Mouse (Mus musculus) mouse trophoblast stem cell (cell line): ENCODE results near the gene 1190002N15Rik.

Experiments
- in situ Hi-C, 2 experiments: fragments of 300-500 bp; cut with MseI, MboI; formaldehyde crosslinking; loops; 2 replicates in 1 of 2; 3 replicates in 1 of 2; pipeline ENCODE4 v1.15.1; 2025

Gene 1190002N15Rik

DNA sequence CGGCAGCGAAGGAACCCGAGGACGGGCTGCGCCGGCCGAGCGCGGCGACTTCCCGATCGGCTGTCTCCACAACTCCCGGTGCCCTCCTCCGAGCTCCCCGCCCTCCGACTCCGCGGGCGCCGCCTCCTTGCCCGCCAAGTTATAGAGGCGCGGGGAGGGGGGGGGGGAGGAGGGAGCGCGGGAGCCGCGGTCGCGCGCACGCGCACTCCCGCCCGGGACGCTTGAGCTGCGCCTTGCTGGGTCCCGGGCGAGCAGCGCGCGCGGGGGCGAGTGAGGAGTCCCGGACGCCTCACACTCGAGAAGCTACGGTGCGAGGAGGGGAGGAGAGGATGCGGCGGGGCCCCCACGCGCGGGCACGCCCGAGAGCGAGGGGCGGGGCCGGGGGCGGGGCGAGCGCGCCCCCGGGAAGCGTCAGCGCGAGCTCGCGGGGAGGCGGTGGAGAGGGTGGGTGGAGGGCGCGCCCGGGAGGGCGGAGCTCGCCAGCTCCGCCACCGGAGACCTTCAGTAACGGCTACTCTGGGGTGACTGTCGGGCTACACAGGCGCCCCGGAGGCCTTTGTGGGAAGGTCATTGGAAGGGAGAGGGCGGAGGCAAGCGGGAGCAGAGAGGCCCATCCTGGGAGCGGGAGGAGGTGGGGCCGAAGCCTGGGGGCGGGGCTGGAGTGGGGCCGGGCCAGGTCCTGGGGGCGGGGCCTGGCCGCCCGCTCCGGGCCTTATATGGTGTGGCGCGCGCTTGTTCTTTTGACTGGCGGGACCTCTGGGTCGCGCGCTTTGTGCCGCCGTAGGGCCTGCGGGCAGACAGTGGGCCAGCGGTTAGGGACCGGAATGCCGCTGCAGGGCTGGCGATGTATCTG lies at the start of gene 1190002N15Rik:
Gene 1190002N15Rik (minus strand): TSS at position 112 of the 853 bp plus-strand sequence.
- in situ Hi-C loops: no loop called here

DNA sequence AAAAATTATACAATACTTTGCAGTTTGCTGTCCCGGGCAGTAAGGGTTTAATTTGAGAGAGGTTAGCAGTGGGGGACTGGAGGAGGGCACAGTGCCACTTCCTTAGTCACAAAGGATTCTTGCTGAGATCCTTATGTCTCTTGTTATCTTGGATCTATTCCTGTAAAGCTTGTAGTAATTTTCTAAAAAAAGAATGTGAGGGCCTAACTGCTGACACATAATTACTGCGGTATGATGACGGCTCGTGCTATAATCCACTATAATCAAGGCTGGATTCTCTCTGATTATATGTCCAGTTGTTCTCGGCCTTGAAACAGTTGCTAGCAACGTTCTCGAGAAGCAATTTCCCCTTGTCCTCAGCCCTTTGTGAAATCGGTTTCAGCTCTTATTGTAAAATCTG lies 44.4 kb upstream of the 1190002N15Rik start:
- in situ Hi-C loops: no loop called here

- in situ Hi-C loops: no loop called here
Measured at GRCm38 (mm10) chr9:94581661-94582060, 43.8 kb upstream of the 1190002N15Rik start.

DNA sequence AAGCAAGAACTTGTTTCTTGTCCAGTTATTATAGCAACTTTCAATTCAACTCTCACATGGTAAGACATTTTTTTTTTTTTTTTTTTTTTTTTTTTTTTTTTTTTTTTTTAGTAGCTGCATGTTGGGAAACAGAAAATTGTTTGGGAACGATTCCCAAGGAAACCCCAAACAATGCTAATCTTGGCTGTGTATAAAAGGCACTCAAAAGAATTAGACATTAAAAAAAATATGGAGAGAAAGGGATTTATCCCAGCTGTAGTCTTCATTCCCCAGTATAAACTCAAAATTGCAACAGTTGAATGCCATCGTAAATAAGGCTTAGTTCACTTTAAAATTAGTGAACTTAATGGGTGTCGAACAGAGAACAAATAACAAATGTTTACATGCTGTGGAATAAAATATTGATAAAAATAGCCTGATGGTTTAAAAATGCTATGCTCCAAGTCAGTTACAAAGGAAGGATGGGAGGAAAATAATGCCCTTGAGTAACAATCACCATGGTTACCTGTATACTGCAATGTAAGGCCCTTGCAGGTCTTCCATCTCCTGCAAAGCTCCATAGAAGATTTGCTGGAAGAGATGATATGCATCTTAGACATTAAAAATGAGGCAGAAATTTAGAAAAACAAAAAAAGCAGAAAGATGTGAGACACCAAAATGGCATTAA lies 42.3 kb upstream of the 1190002N15Rik start:
- in situ Hi-C loops: no loop called here

- in situ Hi-C loops: no loop called here
Measured at GRCm38 (mm10) chr9:94571802-94572201, 33.9 kb upstream of the 1190002N15Rik start.

DNA sequence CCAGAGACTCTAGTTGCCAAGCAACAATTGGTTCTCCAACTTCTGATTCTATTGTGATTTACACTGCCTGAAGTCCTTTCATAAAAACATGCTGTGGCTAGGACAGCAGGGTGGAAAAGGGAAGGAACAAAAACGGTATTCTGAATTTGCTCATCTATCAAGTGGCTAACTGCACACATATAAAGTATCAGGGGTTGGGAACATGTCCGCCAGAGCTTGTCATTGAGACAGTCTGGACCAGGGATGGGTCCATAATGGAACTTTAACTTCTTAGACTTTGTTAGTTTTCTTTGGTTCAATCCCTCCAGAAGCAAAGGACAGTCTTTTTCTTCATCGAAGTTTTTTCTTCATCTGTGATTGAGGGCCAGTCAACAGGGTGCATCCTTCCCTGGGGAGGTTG lies 30.5 kb upstream of the 1190002N15Rik start:
- in situ Hi-C loops: no loop called here

GRCm38 (mm10) chr9:94567722-94568314 lies 29.9 kb upstream of the 1190002N15Rik start:
- in situ Hi-C loops: no loop called here

DNA sequence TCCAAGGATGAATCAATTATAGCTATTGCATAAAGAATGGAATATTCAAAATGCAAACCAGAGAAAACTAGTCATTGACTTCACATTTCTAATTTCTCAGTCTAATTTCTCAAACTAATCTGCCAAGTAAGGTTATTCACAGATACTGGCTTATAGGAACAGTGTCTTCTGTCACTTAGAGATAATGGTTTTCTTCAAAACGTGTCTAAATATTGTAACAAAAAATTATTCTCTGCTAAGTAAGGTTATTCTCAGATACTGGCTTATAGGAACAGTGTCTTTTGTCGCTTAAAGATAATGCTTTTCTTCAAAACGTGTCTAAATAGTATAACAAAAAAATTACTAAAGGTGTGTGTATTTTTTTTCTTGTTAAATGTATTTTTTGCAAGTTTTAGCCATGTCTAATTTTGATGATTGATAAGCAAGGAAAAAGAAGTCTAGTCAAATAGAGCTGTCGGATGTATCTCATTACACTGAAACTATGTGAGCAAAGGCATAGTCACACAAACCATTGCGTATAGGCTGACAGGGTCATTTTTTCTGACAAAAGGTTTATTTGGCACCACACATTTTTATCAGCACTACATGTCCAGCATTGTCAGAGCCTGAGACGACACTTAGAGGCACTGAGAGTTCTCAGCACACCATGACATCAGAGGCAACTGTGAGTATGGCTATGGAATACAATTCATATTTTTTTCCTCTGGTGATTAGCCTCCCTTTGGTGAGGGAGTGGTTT lies 19.1 kb upstream of the 1190002N15Rik start:
- in situ Hi-C loops: no loop called here

- in situ Hi-C loops: no loop called here
Measured at GRCm38 (mm10) chr9:94556249-94556648, 18.4 kb upstream of the 1190002N15Rik start.

DNA sequence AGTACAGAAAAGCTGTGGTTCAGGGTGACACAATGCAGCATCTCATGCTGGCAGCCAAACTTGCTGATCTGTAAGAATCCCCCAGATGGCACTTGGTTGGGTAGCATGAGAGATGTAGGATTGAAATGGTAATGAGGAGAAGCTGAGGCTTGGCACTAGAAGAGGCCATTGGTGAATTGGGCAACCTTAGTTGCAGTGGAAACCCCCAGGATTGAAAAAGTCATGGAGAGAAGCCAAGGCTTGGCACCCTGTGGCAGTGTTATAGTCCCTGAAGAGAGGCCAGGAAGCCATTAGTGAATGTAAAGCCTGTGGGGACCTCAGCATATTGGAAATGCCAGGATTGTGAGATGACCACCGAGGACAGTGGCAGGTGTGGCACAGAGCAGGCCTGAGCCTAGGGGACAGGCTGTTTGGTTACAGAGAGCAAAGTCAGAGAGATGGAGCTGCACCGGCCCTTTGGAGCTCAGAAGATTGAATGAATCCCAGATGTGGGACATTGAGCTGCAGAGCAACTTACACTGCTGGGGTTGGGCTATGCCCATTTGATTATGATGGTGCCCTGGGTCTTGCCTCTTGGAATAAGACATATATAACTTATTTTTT lies 12.7 kb upstream of the 1190002N15Rik start:
- in situ Hi-C loops: no loop called here

DNA sequence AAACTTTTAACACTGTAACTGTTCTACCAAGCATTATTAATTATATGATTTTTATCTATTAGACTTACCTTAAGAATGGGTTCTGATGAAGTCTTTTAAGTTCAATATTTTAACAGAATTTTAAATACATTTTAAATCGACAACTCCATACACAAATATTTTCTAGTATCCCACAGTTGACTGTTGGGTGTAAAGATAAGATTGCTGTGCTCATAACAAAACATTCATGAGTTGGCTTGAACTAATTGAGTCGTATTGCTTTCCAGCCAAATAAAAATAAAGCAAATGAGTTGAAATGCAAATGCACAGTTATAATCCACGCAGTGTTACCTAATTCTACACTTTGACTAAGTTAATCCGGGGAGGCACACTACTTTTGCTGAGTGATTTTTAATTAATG lies 6.0 kb upstream of the 1190002N15Rik start:
- in situ Hi-C loops: no loop called here

- in situ Hi-C loops: no loop called here
Measured at GRCm38 (mm10) chr9:94540343-94541095, 2.6 kb upstream of the 1190002N15Rik start.

GRCm38 (mm10) chr9:94539346-94539865 lies 1.5 kb upstream of the 1190002N15Rik start:
- in situ Hi-C loops: no loop called here

DNA sequence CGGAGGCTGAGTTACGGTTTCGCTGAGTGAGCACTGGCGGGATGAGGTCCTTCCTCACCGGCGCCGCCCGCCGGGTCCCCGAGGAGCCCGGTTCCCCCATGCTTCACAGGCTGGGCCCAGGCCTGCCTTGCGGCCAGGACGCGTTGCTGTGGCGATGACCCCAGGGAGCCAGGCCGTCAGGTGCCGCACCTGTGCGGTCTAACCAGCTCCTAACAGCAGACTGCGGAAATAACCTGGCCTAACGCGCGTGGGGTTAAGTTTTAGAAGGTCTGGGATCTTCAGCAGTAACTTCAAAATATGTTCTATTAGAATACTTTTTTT lies 902 bp upstream of the 1190002N15Rik start:
- in situ Hi-C loops: no loop called here

- in situ Hi-C loops: no loop called here
Measured at GRCm38 (mm10) chr9:94537051-94537917, 597 bp downstream of the 1190002N15Rik start.

DNA sequence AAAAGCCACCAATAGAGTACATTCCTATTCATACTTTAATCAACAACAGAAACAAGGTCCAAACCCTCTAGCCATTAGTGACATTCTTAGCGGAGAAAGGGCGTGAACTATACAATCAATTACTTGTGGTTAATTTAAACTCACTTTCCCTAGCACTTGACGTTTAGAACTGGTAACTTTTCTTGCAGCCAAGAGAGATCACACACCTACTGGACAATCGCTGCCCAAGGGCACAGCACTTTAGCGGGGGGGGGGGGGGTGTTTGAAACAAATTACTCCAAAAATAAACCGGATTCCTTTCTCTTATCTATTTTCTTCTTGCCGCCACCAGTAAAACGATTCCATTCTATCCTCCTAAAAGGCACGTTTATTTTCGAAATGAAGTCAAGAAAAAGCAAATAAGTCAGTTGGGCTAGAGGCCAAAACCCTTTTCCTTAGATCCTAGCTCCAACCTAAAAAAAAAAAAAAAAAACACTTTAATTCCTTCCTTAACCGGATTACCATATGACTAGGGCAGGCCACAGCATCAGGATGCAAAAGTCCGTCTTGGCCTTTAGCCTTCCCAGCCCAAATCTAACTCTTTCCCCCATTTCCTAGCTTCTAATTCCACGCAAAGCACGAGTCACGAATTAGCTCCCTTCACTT lies 1.5 kb downstream of the 1190002N15Rik start:
- in situ Hi-C loops: no loop called here

- in situ Hi-C loops: no loop called here
Measured at GRCm38 (mm10) chr9:94534795-94535194, 3.1 kb downstream of the 1190002N15Rik start.

DNA sequence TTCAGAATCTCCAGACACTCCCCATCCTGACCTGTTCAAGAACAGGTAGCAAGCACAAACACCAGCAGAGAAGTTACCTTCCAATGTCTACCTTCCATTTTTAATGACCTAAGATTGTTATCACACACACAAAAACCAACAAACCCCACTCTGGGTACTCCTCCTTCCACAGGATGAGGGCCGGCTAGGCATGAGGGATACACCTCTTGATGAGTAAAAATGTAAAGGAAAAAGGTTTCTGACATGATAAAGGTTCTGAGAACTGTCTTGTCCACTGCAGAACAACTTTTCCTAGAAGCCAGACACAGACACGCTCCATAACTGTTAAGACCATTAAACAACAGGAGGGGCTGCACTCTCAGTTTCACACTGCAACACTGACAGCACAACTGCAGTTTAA lies 3.7 kb downstream of the 1190002N15Rik start:
- in situ Hi-C loops: no loop called here

DNA sequence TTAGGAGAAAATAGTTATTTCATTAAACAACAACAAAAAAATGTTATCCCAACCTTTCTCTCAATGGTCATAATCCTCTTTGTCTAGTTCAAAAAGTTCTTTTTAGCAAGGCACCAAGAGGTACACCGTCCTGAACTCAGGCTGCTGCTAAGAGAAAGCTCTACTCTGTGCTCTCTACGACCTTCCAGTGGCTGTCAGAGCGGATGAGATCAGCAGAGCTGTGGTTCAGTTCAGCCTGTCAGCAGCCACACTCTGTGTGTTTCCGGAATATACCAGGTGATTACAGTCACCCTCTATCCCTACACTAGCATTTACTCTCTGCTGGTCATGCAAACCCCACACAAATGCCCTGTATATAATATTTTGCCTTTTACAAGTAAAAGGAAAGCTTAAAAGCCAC lies 4.2 kb downstream of the 1190002N15Rik start:
- in situ Hi-C loops: no loop called here
